ENCODE assay signal across 15 mouse cellular contexts in the genomic region with DNA sequence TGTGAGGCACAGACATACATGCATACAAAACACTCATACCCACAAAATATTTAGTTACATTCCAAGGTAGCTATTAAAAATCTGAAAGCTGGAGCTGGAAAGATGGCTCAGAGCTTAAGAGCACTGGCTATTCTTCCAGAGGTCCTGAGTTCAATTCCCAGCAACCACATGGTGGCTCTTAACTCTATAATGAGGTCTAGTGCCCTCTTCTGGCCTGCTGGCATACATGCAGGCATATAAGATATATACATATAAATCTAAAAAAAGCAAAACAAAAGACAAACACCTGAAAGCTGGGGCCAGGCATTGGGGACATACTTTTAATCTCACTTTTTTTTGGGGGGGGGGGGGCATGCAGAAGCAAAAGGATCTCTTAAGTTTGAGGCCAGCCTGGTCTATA. TPM values are rescaled to one million over a fixed set of nuclear protein-coding genes. Genes with fewer than 3 reads are reported as not detected.
DNase-seq lines count a peak whose midpoint lies in the region; ATAC-seq and TF ChIP-seq lines count a peak whose summit lies in the region.
"Had no signal": no experiment of that assay in that cellular context is flagged by ENCODE, and none has a peak within 500 bp of the region (broad histone marks: within the 10 kb centered on the region; RNA-seq: fewer than 3 reads in every experiment).

No protein-coding gene starts in this region.

- DNase-seq in 3T3-L1 (ENCODE audit: low read depth, low spot score): peak; percentile 35
- DNase-seq in CD4-positive helper T cell, adult 2 months (ENCODE audit: low read depth, low spot score): peak; percentile 32
- DNase-seq in adrenal gland, adult 18-20 months (ENCODE audit: low spot score in 2 of 2): no peak
- DNase-seq in right cerebral cortex, postnatal 4 days: no peak
- no peak for DNase-seq in gastrocnemius, adult 8-10 months (ENCODE audit: low spot score in 2 of 2)
- DNase-seq: cerebellum, adult 9-11 months; layer of hippocampus, adult 9-11 months; lung, postnatal 10 days had no signal

- H3K4me2 ChIP-seq in intestine, postnatal 0 days (replicated peaks; ENCODE audit: low read depth): no peak overlapping the region
- no peak overlapping the region for H3K4me2 ChIP-seq in intestine, embryonic 15.5 days (replicated peaks)
- H3K4me2 ChIP-seq: embryonic facial prominence, embryonic 15.5 days; heart, embryonic 11.5 days; hindbrain, embryonic 13.5 days; limb, embryonic 12.5 days had no signal

- H3K36me3 ChIP-seq in intestine, postnatal 0 days (ENCODE audit: control insufficient read depth, insufficient read depth): peaks cover 37% of the 10 kb centered on the region
- peaks cover 14% of the 10 kb centered on the region for H3K36me3 ChIP-seq in intestine, embryonic 15.5 days

- peak; percentile 37 for TF ChIP-seq CTCF in intestine, postnatal 0 days (IDR thresholded peaks at IDR 0.05; ENCODE audit: low read depth)

- no peak overlapping the region for H3K9ac ChIP-seq in intestine, postnatal 0 days (ENCODE audit: low read depth, low read length)
- H3K9ac ChIP-seq in intestine, embryonic 15.5 days: no peak overlapping the region
- H3K9ac ChIP-seq: embryonic facial prominence, embryonic 15.5 days; hindbrain, embryonic 13.5 days; limb, embryonic 12.5 days had no signal

- no peaks in the 10 kb centered on the region for H3K9me3 ChIP-seq in intestine, postnatal 0 days (ENCODE audit: control insufficient read depth)
- no peaks in the 10 kb centered on the region for H3K9me3 ChIP-seq in intestine, embryonic 15.5 days
- H3K9me3 ChIP-seq: embryonic facial prominence, embryonic 15.5 days; hindbrain, embryonic 13.5 days; limb, embryonic 12.5 days had no signal

- H3K4me1 ChIP-seq in intestine, postnatal 0 days (replicated peaks; ENCODE audit: control insufficient read depth, insufficient read depth, low read length): no peaks in the 10 kb centered on the region
- no peaks in the 10 kb centered on the region for H3K4me1 ChIP-seq in intestine, embryonic 15.5 days (replicated peaks)
- H3K4me1 ChIP-seq: embryonic facial prominence, embryonic 15.5 days; hindbrain, embryonic 13.5 days; limb, embryonic 12.5 days had no signal

- H3K4me3 ChIP-seq in intestine, postnatal 0 days (ENCODE audit: low read depth, low read length): no peak overlapping the region
- no peak overlapping the region for H3K4me3 ChIP-seq in intestine, embryonic 15.5 days (replicated peaks)
- H3K4me3 ChIP-seq: embryonic facial prominence, embryonic 15.5 days; hindbrain, embryonic 13.5 days; limb, embryonic 12.5 days had no signal

- ATAC-seq in intestine, postnatal 0 days: no peak
- no peak for ATAC-seq in intestine, embryonic 15.5 days
- ATAC-seq in activated CD4-positive, CD25-positive, alpha-beta regulatory T cell, adult 4 months: peak; percentile 32

- H3K27ac ChIP-seq in intestine, postnatal 0 days (ENCODE audit: low read depth, low read length): no peak overlapping the region
- H3K27ac ChIP-seq in intestine, embryonic 15.5 days: no peak overlapping the region
- H3K27ac ChIP-seq: embryonic facial prominence, embryonic 15.5 days; hindbrain, embryonic 13.5 days; limb, embryonic 12.5 days had no signal

- H3K27me3 ChIP-seq in intestine, postnatal 0 days (replicated peaks; ENCODE audit: control insufficient read depth, insufficient read depth, low read length): no peaks in the 10 kb centered on the region
- no peaks in the 10 kb centered on the region for H3K27me3 ChIP-seq in intestine, embryonic 15.5 days (replicated peaks)
- H3K27me3 ChIP-seq: embryonic facial prominence, embryonic 15.5 days; hindbrain, embryonic 13.5 days; limb, embryonic 12.5 days had no signal

RNA-seq across cellular contexts. Expression of a gene that starts 17.0 kb away (rescaled TPM):
- 10.0 and 13.1 TPM in 2 replicates for polyA plus RNA-seq in intestine, postnatal 0 days (2015; fragmentation: Nextera tagmentation; extraction: Ambion mirVana)
- polyA plus RNA-seq in intestine, embryonic 15.5 days (2015; fragmentation: Nextera tagmentation; extraction: Ambion mirVana): 27.1 and 31.9 TPM in 2 replicates
- polyA plus RNA-seq in activated CD4-positive, CD25-positive, alpha-beta regulatory T cell, adult 4 months (2017; shearing (Covaris generic)): 100 to 1,000 TPM in 1 of 2 experiments, 10 to 100 TPM in 1; 84.8 to 102 TPM
- total RNA-seq in adrenal gland, adult 18-20 months (2021): 10 to 100 TPM; 65.7 to 68.7 TPM
- total RNA-seq in gastrocnemius, adult 8-10 months (2022): 10 to 100 TPM; 18.7 to 25.6 (median 21.5) TPM

RNA-seq across cellular contexts. Expression of a gene that starts 32.1 kb away (rescaled TPM):
- 3.1 TPM in 2 replicates for polyA plus RNA-seq in intestine, postnatal 0 days (2015; fragmentation: Nextera tagmentation; extraction: Ambion mirVana)
- 6.1 and 7.0 TPM in 2 replicates for polyA plus RNA-seq in intestine, embryonic 15.5 days (2015; fragmentation: Nextera tagmentation; extraction: Ambion mirVana)
- polyA plus RNA-seq in activated CD4-positive, CD25-positive, alpha-beta regulatory T cell, adult 4 months (2017; shearing (Covaris generic)): under 1 TPM; 0.66 to 0.68 TPM
- 1 to 10 TPM; 4.6 to 5.6 TPM for total RNA-seq in adrenal gland, adult 18-20 months (2021)
- total RNA-seq in gastrocnemius, adult 8-10 months (2022): 10 to 100 TPM in 3 of 4 experiments, 1 to 10 TPM in 1; 9.2 to 12.8 (median 11.0) TPM

Comparison
In these comparisons a context has a peak if more than half of its experiments do, and no peak if none do; other contexts are left out.
1. DNase-seq: peak in 3T3-L1 (single experiment) and CD4-positive helper T cell, adult 2 months (single experiment); none in adrenal gland, adult 18-20 months (0 of 2), right cerebral cortex, postnatal 4 days (single experiment) and gastrocnemius, adult 8-10 months (0 of 2).